Mouse (Mus musculus) C2C12 (cell line): ENCODE measurements around the gene Parvg. TPM values are rescaled to one million over a fixed set of nuclear protein-coding genes. Genes with fewer than 3 reads are reported as not detected.

Experiments used
- H3K27me3 ChIP-seq: one replicate; pipeline ENCODE4 v1.6.1; 2011; ENCODE audit not compliant: control insufficient read depth, insufficient read depth, insufficient read length
- H3K36me3 ChIP-seq: one replicate; pipeline ENCODE4 v1.6.1; 2011; ENCODE audit not compliant: control insufficient read depth, insufficient read depth
- H3K4me3 ChIP-seq: one replicate; pipeline ENCODE4 v1.5.1; 2011; ENCODE audit warnings: mild to moderate bottlenecking, control low read depth; ENCODE audit not compliant: poor library complexity, insufficient read depth, severe bottlenecking
- H3K79me2 ChIP-seq: one replicate; pipeline ENCODE4 v1.6.1; 2011; ENCODE audit not compliant: control insufficient read depth, insufficient read depth
- H3K79me3 ChIP-seq: one replicate; pipeline ENCODE4 v1.6.1; 2011; ENCODE audit warnings: low read depth, control low read depth
- H3ac ChIP-seq: one replicate; pipeline ENCODE3; 2011; ENCODE audit warnings: low read depth; ENCODE audit not compliant: control insufficient read depth, insufficient read length
- CEBPB ChIP-seq: IDR thresholded peaks from one replicate; pipeline ENCODE4 v1.6.1; 2011; ENCODE audit warnings: low read depth, mild to moderate bottlenecking, control low read depth, moderate library complexity
- CTCF ChIP-seq: IDR thresholded peaks from one replicate; pipeline ENCODE4 v1.5.1; 2011; ENCODE audit not compliant: control insufficient read depth, insufficient read depth, insufficient read length
- FOSL1 ChIP-seq: IDR thresholded peaks from one replicate; pipeline ENCODE4 v1.8.0; 2011; ENCODE audit warnings: mild to moderate bottlenecking, low read length; ENCODE audit not compliant: poor library complexity, insufficient read depth, severe bottlenecking
- MAX ChIP-seq: IDR thresholded peaks from one replicate; pipeline ENCODE4 v1.6.1; 2011; ENCODE audit warnings: mild to moderate bottlenecking, control low read depth
- MYOD1 ChIP-seq: IDR thresholded peaks from one replicate; pipeline ENCODE4 v1.6.1; 2011; ENCODE audit warnings: low read depth; ENCODE audit not compliant: control insufficient read depth, insufficient read length
- MYOG ChIP-seq: IDR thresholded peaks from one replicate; pipeline ENCODE4 v1.6.1; 2011; ENCODE audit not compliant: control insufficient read depth, insufficient read length; ENCODE audit errors: extremely low read depth
- USF1 ChIP-seq: IDR thresholded peaks from one replicate; pipeline ENCODE4 v1.6.1; 2011; ENCODE audit warnings: low read depth, mild to moderate bottlenecking, control low read depth, moderate library complexity
- polyA plus RNA-seq: library from polyadenylated mRNA; unstranded; fragments of >200 nt; fragmentation: generic; extraction: Trizol; gene quantifications from one replicate; pipeline ENCODE4 v1.2.1, GENCODE M21; 2012; ENCODE audit warnings: missing spikeins

Gene Parvg
- polyA plus RNA-seq, 1 experiment: 0.09 TPM

DNA sequence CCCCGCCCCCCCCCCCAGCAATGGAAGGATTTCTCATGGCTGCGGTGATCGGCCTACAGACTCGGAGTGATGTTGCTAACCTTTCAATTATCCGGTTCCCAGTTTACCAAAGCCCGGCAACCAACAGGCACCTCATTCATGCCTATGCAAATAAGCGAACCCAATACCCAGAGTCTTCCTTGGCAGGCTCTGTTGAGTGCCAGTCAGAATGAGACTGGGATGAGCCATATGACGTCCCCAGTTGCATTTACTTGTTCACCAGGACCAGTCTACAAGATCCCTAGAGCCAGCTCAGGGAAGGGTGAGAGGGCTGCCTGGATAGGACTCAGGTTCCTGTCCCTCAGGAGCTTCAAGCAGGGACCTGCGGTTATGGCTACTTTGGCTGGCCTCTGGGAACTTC is 29.4 kb upstream of the Parvg start:
- Histone ChIP-seq H3K36me3 (peaks cover 80% of the 10 kb centered on the region), H3K79me2 (peaks cover 7% of the 10 kb centered on the region), H3K4me3 (no peak overlapping the region), H3K27me3 (no peaks in the 10 kb centered on the region), H3K79me3 (no peaks in the 10 kb centered on the region), H3ac (no peak overlapping the region)
- TF ChIP-seq CTCF: no peak
- no peak for TF ChIP-seq MYOD1
- TF ChIP-seq USF1: no peak
- no peak for TF ChIP-seq MAX
- TF ChIP-seq FOSL1: no peak
- TF ChIP-seq MYOG: no peak
- TF ChIP-seq CEBPB: no peak

DNA sequence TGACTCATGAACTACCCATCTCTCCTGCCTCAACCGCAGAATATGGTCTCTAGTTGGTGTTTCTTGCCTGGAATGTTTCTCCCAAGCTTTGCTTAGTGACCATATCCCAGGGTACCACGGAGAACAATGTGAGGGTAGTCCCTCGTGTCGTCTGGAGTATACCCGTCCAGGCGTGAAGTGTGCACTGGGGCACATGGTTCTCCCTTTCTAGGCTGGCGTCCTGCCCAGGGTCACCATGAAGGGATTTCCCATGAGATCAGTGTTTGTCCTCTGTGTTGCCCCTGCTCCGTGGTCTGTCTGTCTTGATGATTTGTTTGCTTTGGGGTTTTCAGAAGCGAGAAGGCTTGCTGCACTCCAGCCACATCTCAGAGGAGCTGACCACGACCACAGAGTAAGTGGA is 28.6 kb upstream of the Parvg start:
- H3K4me3 ChIP-seq: no peak overlapping the region
- peaks cover 7% of the 10 kb centered on the region for H3K79me2 ChIP-seq
- no peaks in the 10 kb centered on the region for H3K27me3 ChIP-seq
- TF ChIP-seq MYOD1 (no peak), MAX (peak; percentile 80)
- no peak overlapping the region for H3ac ChIP-seq
- H3K36me3 ChIP-seq: peaks cover 80% of the 10 kb centered on the region
- H3K79me3 ChIP-seq: no peaks in the 10 kb centered on the region

DNA sequence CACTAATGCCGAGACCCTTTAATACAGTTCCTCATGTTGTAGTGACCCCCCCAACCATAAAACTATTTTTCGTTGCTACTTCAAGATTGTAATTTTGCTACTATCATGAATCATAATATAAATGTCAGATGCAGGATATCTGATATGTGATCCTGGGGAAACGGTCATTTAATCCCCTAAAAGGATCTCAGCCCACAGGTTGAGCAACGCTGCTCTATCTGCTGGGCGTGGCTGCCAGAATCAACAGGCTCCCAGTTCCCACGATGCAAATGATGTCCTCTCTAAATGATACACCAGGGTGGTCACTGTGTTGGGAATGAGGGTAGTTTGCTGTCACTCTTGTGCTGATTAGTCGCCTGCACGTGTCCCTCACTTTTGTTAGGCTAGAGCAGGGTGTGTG is 26.4 kb upstream of the Parvg start:
- H3K4me3 ChIP-seq: no peak overlapping the region
- no peaks in the 10 kb centered on the region for H3K79me3 ChIP-seq
- H3ac ChIP-seq: no peak overlapping the region
- H3K79me2 ChIP-seq: peaks cover 7% of the 10 kb centered on the region
- no peaks in the 10 kb centered on the region for H3K27me3 ChIP-seq
- peaks cover 70% of the 10 kb centered on the region for H3K36me3 ChIP-seq
- TF ChIP-seq MAX: no peak
- peak; percentile 92 for TF ChIP-seq CEBPB
- no peak for TF ChIP-seq FOSL1

DNA sequence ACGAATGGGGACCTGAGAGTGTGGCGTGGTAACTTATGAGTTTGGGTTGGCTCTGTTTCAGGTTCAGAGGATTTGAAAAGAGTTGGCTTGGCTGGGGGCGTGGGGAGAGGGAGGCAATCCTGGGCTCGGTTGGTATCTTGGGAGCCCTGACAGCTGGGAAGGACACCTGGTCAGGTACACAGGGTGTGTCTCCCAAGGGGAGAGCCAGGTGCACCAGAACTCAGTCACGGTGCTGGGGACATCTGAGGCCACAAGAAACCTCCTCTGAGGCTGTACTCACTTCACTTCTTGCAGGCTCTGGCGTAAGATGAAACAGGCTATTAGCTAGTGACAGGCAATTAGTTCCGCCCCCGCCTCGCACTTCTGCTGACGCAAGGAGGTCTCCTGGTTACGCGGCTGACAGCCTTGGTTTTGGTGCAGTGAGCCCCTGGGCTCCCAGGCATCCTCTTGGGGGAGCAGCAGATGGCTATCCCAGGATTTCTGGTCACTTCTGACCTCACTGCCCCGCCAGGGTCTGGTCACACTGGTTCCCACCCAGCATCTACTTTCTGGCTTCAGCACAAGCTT is 24.9 kb upstream of the Parvg start:
- no peak for TF ChIP-seq CTCF
- TF ChIP-seq FOSL1: no peak
- TF ChIP-seq MYOG: no peak
- TF ChIP-seq MYOD1: no peak
- TF ChIP-seq USF1: no peak
- TF ChIP-seq CEBPB: no peak
- TF ChIP-seq MAX: no peak
- peaks cover 7% of the 10 kb centered on the region for H3K79me2 ChIP-seq
- no peak overlapping the region for H3K4me3 ChIP-seq
- H3ac ChIP-seq: no peak overlapping the region
- no peaks in the 10 kb centered on the region for H3K79me3 ChIP-seq
- H3K27me3 ChIP-seq: no peaks in the 10 kb centered on the region
- H3K36me3 ChIP-seq: peaks cover 68% of the 10 kb centered on the region

DNA sequence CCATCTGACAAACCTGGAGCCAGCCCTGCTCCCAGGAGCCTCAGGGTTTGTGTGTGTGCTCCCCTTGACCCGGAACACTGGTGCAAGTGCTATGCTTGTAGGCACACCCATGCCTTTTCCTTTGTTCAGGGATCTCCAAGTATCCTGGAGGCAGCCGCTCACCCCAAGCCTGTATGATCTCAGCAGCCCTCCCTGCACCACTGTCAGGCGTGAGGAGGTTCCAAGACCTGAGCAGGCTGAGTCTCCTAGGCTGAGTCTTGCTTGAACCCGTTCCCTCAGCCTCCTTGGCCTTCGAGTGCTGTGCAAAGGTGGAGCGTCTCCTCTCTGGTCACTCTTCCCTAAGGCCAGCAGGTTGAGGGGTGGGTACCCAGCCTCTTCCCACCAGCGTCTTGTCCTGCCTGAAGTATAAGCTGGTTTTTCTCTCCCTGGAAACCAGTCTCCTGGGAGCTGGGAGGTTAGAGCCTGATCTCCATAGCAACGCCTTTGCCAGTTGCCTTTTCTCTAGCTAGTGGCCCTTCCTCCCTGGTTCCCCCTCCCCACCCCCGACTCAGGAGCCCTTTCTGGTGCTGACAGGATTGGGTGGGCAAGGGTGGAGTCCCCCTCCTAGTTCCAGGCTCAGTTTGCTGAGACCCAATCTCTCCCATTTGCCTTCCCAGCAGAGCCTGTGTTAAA is 24.0 kb upstream of the Parvg start:
- H3K79me3 ChIP-seq: no peaks in the 10 kb centered on the region
- no peaks in the 10 kb centered on the region for H3K27me3 ChIP-seq
- peaks cover 68% of the 10 kb centered on the region for H3K36me3 ChIP-seq
- no peak overlapping the region for H3ac ChIP-seq
- H3K79me2 ChIP-seq: peaks cover 7% of the 10 kb centered on the region
- no peak overlapping the region for H3K4me3 ChIP-seq
- TF ChIP-seq CEBPB (no peak), FOSL1 (no peak), USF1 (no peak), MYOD1 (no peak), MAX (no peak), MYOG (no peak), CTCF (no peak)

DNA sequence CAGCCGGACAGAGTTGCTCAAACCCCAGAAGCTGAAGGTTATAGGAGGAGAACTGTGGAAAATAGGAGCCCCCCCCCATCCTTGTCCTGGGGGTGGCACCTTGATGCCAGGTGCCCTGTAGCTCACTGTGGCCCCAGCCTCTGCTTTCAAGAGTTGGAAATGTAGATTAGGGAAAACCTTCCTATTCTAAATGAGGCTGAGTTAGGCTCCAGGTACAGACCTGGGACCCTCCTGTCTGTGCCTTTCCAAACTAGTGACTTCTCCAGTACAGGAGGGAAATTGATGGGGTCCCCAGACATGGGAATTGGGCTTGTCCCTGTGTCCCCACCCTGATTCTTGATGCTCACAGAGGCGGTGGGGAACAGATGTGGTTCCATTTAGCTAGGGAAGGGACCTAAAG is 23.2 kb upstream of the Parvg start:
- Histone ChIP-seq H3K36me3 (peaks cover 70% of the 10 kb centered on the region), H3ac (no peak overlapping the region), H3K79me3 (no peaks in the 10 kb centered on the region), H3K27me3 (no peaks in the 10 kb centered on the region), H3K79me2 (peaks cover 7% of the 10 kb centered on the region), H3K4me3 (no peak overlapping the region)
- TF ChIP-seq FOSL1: no peak
- no peak for TF ChIP-seq CTCF
- TF ChIP-seq CEBPB: no peak
- no peak for TF ChIP-seq MYOD1
- TF ChIP-seq USF1: no peak
